Mouse (Mus musculus) WW6 (cell line): ENCODE measurements around the gene Actl7b.

Experiments used
- DNase-seq: peaks from one replicate; pipeline ENCODE4 v3.0.0-alpha.2; 2013; ENCODE audit warnings: low read depth, low spot score

The Actl7b gene

GRCm38 (mm10) chr4:56713155-56713554 lies 28.1 kb downstream of the Actl7b start:
- no peak for DNase-seq

GRCm38 (mm10) chr4:56702234-56702633 lies 39.0 kb downstream of the Actl7b start:
- no peak for DNase-seq

- no peak for DNase-seq
Measured at GRCm38 (mm10) chr4:56698671-56699070, 42.6 kb downstream of the Actl7b start.

GRCm38 (mm10) chr4:56696401-56696800 lies 44.8 kb downstream of the Actl7b start:
- no peak for DNase-seq
